Mouse (Mus musculus): ENCODE measurements around the gene Rpl18a.

DNA sequence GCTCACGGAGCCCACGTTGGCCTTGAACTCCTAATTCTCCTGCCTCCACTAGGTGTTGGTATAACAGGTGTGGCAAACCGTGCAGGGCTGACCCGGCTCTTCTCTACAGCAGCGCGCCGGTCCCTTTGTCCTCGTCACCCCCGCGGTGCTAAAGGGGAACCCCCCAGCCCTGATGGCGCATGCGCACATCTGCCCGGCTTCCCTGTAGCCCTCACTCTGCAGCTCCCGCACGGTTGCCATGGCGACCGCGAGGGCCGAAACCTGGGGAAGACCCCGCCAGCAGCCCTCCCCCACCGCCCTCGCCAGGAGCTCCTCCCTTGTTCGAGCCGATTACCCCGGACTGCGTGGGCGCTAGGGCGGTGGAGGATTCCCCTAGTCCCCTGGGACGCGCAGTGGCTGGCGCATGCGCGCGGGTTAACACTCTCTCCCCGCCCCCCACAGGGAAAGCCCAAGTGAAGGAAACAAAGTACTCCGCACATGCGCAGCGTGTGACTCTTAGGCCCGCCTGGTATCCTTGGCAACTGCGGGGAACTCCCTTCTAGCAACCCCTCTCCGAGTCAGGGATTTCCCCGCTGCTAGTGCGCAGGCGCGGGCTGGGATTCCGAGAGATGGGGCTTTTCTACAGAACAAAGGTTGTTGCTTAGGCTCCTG lies 31.7 kb downstream of the Rpl18a start:
- TF ChIP-seq CTCF (IDR thresholded peaks at IDR 0.05): no peak; the same call in 1 of the 2 replicates
- no peak for TF ChIP-seq EP300 (IDR thresholded peaks at IDR 0.05)
